Mouse (Mus musculus) thymus, adult 2 months (tissue): ENCODE data around the gene Dcaf1.

Source experiments
- CTCF ChIP-seq: fragments of 200-500 bp; IDR thresholded peaks from 2 replicates; pipeline ENCODE4 v1.5.1; 2012; ENCODE audit warnings: mild to moderate bottlenecking, control low read depth, low read length, moderate library complexity, borderline replicate concordance; ENCODE audit not compliant: control insufficient read depth, poor library complexity, insufficient read depth; ENCODE audit errors: extremely low read depth
- POLR2A ChIP-seq: fragments of 200-500 bp; IDR thresholded peaks from 2 replicates; pipeline ENCODE4 v1.6.1; 2012; ENCODE audit warnings: mild to moderate bottlenecking, low read length, control low read depth, moderate library complexity; ENCODE audit not compliant: control insufficient read depth, poor library complexity, insufficient read depth; ENCODE audit errors: extremely low read depth

- no peak for TF ChIP-seq CTCF
- TF ChIP-seq POLR2A: no peak
Observed at GRCm38 (mm10) chr9:106884996-106885900, 63.6 kb downstream of the Dcaf1 start.
